14 mouse cellular contexts compared by ENCODE assay signal in the genomic region with DNA sequence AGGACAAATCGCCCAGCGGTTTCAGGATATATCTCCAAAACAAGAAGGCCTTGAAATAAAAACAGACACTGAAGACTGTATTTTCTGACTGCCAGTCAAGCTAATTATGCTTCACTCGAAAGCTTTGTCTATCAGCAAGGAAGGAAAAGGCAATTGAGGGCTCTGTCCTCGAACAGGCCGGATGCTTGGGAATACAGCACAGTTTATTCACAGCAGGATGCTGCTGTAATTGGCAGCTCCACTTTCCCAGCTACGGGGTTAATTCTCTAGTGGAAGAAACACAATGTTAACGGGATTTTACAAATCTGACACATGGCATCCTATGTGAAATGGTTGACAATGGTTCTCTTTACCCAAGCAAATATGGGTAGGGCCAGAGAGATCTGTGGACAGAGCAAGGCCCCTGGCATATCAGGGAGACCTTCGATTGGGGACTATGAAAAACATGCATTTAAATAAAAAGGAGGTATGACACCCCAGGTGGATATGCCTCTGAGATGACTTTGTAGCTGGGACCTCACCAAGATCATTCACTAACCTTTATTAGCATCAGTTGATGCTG.
DNase-seq lines count a peak whose midpoint lies in the region; ATAC-seq and TF ChIP-seq lines count a peak whose summit lies in the region.
"Had no signal": no experiment of that assay in that cellular context is flagged by ENCODE, and none has a peak within 500 bp of the region (broad histone marks: within the 10 kb centered on the region; RNA-seq: fewer than 3 reads in every experiment).

No protein-coding gene starts in this region.

- H3K4me1 ChIP-seq in hindbrain, embryonic 12.5 days: peaks cover 12% of the 10 kb centered on the region
- H3K4me1 ChIP-seq in hindbrain, embryonic 10.5 days (replicated peaks): peaks cover 26% of the 10 kb centered on the region
- no peaks in the 10 kb centered on the region for H3K4me1 ChIP-seq in forebrain, postnatal 0 days (ENCODE audit: insufficient read depth)
- peaks cover 11% of the 10 kb centered on the region for H3K4me1 ChIP-seq in neural tube, embryonic 14.5 days (ENCODE audit: control insufficient read depth, insufficient read depth, low read length)
- no peaks in the 10 kb centered on the region for H3K4me1 ChIP-seq in intestine, embryonic 16.5 days (ENCODE audit: control insufficient read depth, insufficient read depth, low read length)
- peaks cover 34% of the 10 kb centered on the region for H3K4me1 ChIP-seq in limb, embryonic 10.5 days
- H3K4me1 ChIP-seq: liver, embryonic 15.5 days had no signal

- H3K9me3 ChIP-seq in hindbrain, embryonic 12.5 days (replicated peaks): no peaks in the 10 kb centered on the region
- no peaks in the 10 kb centered on the region for H3K9me3 ChIP-seq in hindbrain, embryonic 10.5 days
- no peaks in the 10 kb centered on the region for H3K9me3 ChIP-seq in forebrain, postnatal 0 days (ENCODE audit: low read length)
- no peaks in the 10 kb centered on the region for H3K9me3 ChIP-seq in neural tube, embryonic 14.5 days (ENCODE audit: control insufficient read depth, low read length)
- H3K9me3 ChIP-seq in intestine, embryonic 16.5 days (ENCODE audit: control insufficient read depth, low read length): no peaks in the 10 kb centered on the region
- no peaks in the 10 kb centered on the region for H3K9me3 ChIP-seq in limb, embryonic 10.5 days (replicated peaks)
- H3K9me3 ChIP-seq: heart, embryonic 15.5 days; limb, embryonic 12.5 days; liver, embryonic 15.5 days had no signal

- TF ChIP-seq CTCF in brain, embryonic 14.5 days (IDR thresholded peaks at IDR 0.05; ENCODE audit: borderline replicate concordance, extremely low read depth, insufficient read depth, insufficient read length): no peak
- TF ChIP-seq CTCF in forebrain, postnatal 0 days (IDR thresholded peaks at IDR 0.05; ENCODE audit: low read depth): no peak

- no peaks in the 10 kb centered on the region for H3K36me3 ChIP-seq in hindbrain, embryonic 12.5 days
- H3K36me3 ChIP-seq in hindbrain, embryonic 10.5 days: no peaks in the 10 kb centered on the region
- H3K36me3 ChIP-seq in forebrain, postnatal 0 days (ENCODE audit: insufficient read depth): no peaks in the 10 kb centered on the region
- no peaks in the 10 kb centered on the region for H3K36me3 ChIP-seq in neural tube, embryonic 14.5 days (ENCODE audit: control insufficient read depth, insufficient read depth, low read length)
- no peaks in the 10 kb centered on the region for H3K36me3 ChIP-seq in intestine, embryonic 16.5 days (ENCODE audit: control insufficient read depth, insufficient read depth, low read length)
- no peaks in the 10 kb centered on the region for H3K36me3 ChIP-seq in limb, embryonic 10.5 days
- H3K36me3 ChIP-seq: heart, embryonic 15.5 days; limb, embryonic 12.5 days; liver, embryonic 15.5 days had no signal

- no peaks in the 10 kb centered on the region for H3K27me3 ChIP-seq in hindbrain, embryonic 12.5 days
- no peaks in the 10 kb centered on the region for H3K27me3 ChIP-seq in hindbrain, embryonic 10.5 days (ENCODE audit: insufficient read depth, poor library complexity, severe bottlenecking)
- H3K27me3 ChIP-seq in forebrain, postnatal 0 days (ENCODE audit: insufficient read depth, low read length): no peaks in the 10 kb centered on the region
- H3K27me3 ChIP-seq in neural tube, embryonic 14.5 days (ENCODE audit: control insufficient read depth, insufficient read depth, low read length): no peaks in the 10 kb centered on the region
- no peaks in the 10 kb centered on the region for H3K27me3 ChIP-seq in intestine, embryonic 16.5 days (replicated peaks; ENCODE audit: control insufficient read depth, insufficient read depth, low read length)
- H3K27me3 ChIP-seq in limb, embryonic 10.5 days (ENCODE audit: low read depth, poor library complexity, severe bottlenecking): no peaks in the 10 kb centered on the region
- H3K27me3 ChIP-seq: heart, embryonic 15.5 days; limb, embryonic 12.5 days; liver, embryonic 15.5 days had no signal

- 34% methylated on average over 8 of the region's 8 CpGs for WGBS in hindbrain, embryonic 12.5 days
- 42% methylated on average over 8 of the region's 8 CpGs for WGBS in hindbrain, embryonic 10.5 days
- WGBS in forebrain, postnatal 0 days: 13% methylated on average over 8 of the region's 8 CpGs
- WGBS in neural tube, embryonic 14.5 days: 25% methylated on average over 8 of the region's 8 CpGs
- 67% methylated on average over 8 of the region's 8 CpGs for WGBS in intestine, embryonic 16.5 days
- 59% methylated on average over 8 of the region's 8 CpGs for WGBS in limb, embryonic 10.5 days

- TF ChIP-seq POLR2A in brain, embryonic 14.5 days (IDR thresholded peaks at IDR 0.05; ENCODE audit: borderline replicate concordance, extremely low read depth, insufficient read depth, insufficient read length, poor library complexity, severe bottlenecking): no peak

- H3K27ac ChIP-seq in hindbrain, embryonic 12.5 days: peak overlapping the region; percentile 37
- H3K27ac ChIP-seq in hindbrain, embryonic 10.5 days: no peak overlapping the region
- H3K27ac ChIP-seq in forebrain, postnatal 0 days (ENCODE audit: low read depth, low read length): no peak overlapping the region
- H3K27ac ChIP-seq in neural tube, embryonic 14.5 days (ENCODE audit: low read depth, low read length): peak overlapping the region; percentile 55; the same call in 1 of the 2 replicates
- no peak overlapping the region for H3K27ac ChIP-seq in intestine, embryonic 16.5 days (ENCODE audit: low read length)
- H3K27ac ChIP-seq in limb, embryonic 10.5 days: no peak overlapping the region
- H3K27ac ChIP-seq: heart, embryonic 15.5 days; limb, embryonic 12.5 days; liver, embryonic 15.5 days had no signal

- no peak overlapping the region for H3K4me2 ChIP-seq in hindbrain, embryonic 12.5 days (replicated peaks)
- no peak overlapping the region for H3K4me2 ChIP-seq in forebrain, postnatal 0 days (ENCODE audit: low read depth)
- no peak overlapping the region for H3K4me2 ChIP-seq in neural tube, embryonic 14.5 days (ENCODE audit: low read depth, low read length)
- H3K4me2 ChIP-seq in intestine, embryonic 16.5 days (ENCODE audit: low read depth, low read length): no peak overlapping the region
- H3K4me2 ChIP-seq: heart, embryonic 15.5 days; limb, embryonic 12.5 days; liver, embryonic 15.5 days had no signal

- 0 out of 2 replicates have a peak, but pooled peaks have one; percentile 51 for ATAC-seq in hindbrain, embryonic 12.5 days (ENCODE audit: low FRiP score)
- peak; percentile 42; the same call in 1 of the 2 replicates for ATAC-seq in forebrain, postnatal 0 days
- ATAC-seq in neural tube, embryonic 14.5 days (ENCODE audit: low read depth): no peak
- ATAC-seq in intestine, embryonic 16.5 days: no peak

- DNase-seq in hindbrain, embryonic 10.5 days (ENCODE audit: low spot score): no peak
- DNase-seq in brain, embryonic 14.5 days (ENCODE audit: low read depth): peak; percentile 89
- peak; percentile 44 for DNase-seq in forebrain, postnatal 0 days
- DNase-seq in heart, adult 8-10 months (ENCODE audit: low spot score): no peak
- no peak for DNase-seq in limb, embryonic 10.5 days (ENCODE audit: low spot score)
- DNase-seq: adrenal gland, adult 2 months; heart, adult 11 months; lung, postnatal 4 days had no signal

- no peak overlapping the region for H3K9ac ChIP-seq in hindbrain, embryonic 12.5 days
- no peak overlapping the region for H3K9ac ChIP-seq in forebrain, postnatal 0 days
- no peak overlapping the region for H3K9ac ChIP-seq in neural tube, embryonic 14.5 days (replicated peaks; ENCODE audit: low read depth, low read length)
- H3K9ac ChIP-seq in intestine, embryonic 16.5 days (ENCODE audit: low read depth, low read length): no peak overlapping the region
- H3K9ac ChIP-seq: heart, embryonic 15.5 days; limb, embryonic 12.5 days; liver, embryonic 15.5 days had no signal

- no peak overlapping the region for H3K4me3 ChIP-seq in hindbrain, embryonic 12.5 days
- no peak overlapping the region for H3K4me3 ChIP-seq in hindbrain, embryonic 10.5 days
- no peak overlapping the region for H3K4me3 ChIP-seq in forebrain, postnatal 0 days (ENCODE audit: low read depth, low read length)
- no peak overlapping the region for H3K4me3 ChIP-seq in neural tube, embryonic 14.5 days (ENCODE audit: low read depth, low read length)
- no peak overlapping the region for H3K4me3 ChIP-seq in intestine, embryonic 16.5 days (ENCODE audit: low read length)
- H3K4me3 ChIP-seq in limb, embryonic 10.5 days: no peak overlapping the region
- H3K4me3 ChIP-seq: heart, embryonic 15.5 days; limb, embryonic 12.5 days; liver, embryonic 15.5 days had no signal

Comparison
In these comparisons a context has a peak if more than half of its experiments do, and no peak if none do; other contexts are left out.
1. H3K27ac ChIP-seq: peak in hindbrain, embryonic 12.5 days (single experiment) and neural tube, embryonic 14.5 days (single experiment); none in hindbrain, embryonic 10.5 days (single experiment), forebrain, postnatal 0 days (single experiment), intestine, embryonic 16.5 days (single experiment) and limb, embryonic 10.5 days (single experiment).
2. ATAC-seq: peak in hindbrain, embryonic 12.5 days (single experiment) and forebrain, postnatal 0 days (single experiment); none in neural tube, embryonic 14.5 days (single experiment) and intestine, embryonic 16.5 days (single experiment).
3. DNase-seq: peak in brain, embryonic 14.5 days (single experiment) and forebrain, postnatal 0 days (single experiment); none in hindbrain, embryonic 10.5 days (single experiment), heart, adult 8-10 months (single experiment) and limb, embryonic 10.5 days (single experiment).